Mouse (Mus musculus) small intestine, adult 2 months (tissue): ENCODE results near the gene Cfap44. TPM values are rescaled to one million over a fixed set of nuclear protein-coding genes. Genes with fewer than 3 reads are reported as not detected.

Experiments used
- H3K27ac ChIP-seq: fragments of 200-500 bp; 2 replicates; pipeline ENCODE4 v1.5.1; 2012; ENCODE audit warnings: low read depth, low read length, control low read depth, inconsistent platforms; ENCODE audit not compliant: insufficient read depth
- H3K27me3 ChIP-seq: fragments of 200-500 bp; 2 replicates; pipeline ENCODE4 v1.6.1; 2012; ENCODE audit warnings: mild to moderate bottlenecking, moderate library complexity, low read length, inconsistent platforms; ENCODE audit not compliant: control insufficient read depth, insufficient read depth
- H3K36me3 ChIP-seq: fragments of 200-500 bp; 2 replicates; pipeline ENCODE4 v1.6.1; 2012; ENCODE audit warnings: mild to moderate bottlenecking, low read length, control low read depth, inconsistent platforms; ENCODE audit not compliant: control insufficient read depth, insufficient read depth
- H3K4me1 ChIP-seq: fragments of 200-500 bp; 2 replicates; pipeline ENCODE4 v1.6.1; 2012; ENCODE audit warnings: low read length, inconsistent platforms, mixed read lengths; ENCODE audit not compliant: control insufficient read depth, insufficient read depth, insufficient read length
- H3K4me3 ChIP-seq: fragments of 200-500 bp; 2 replicates; pipeline ENCODE4 v1.5.1; 2012; ENCODE audit warnings: low read depth, mild to moderate bottlenecking, control low read depth, inconsistent platforms, low read length, moderate library complexity
- CTCF ChIP-seq: fragments of 200-500 bp; IDR thresholded peaks from 2 replicates; pipeline ENCODE4 v1.5.1; 2012; ENCODE audit warnings: low read depth, mild to moderate bottlenecking, control low read depth, inconsistent platforms, low read length, moderate library complexity, mixed read lengths; ENCODE audit not compliant: insufficient replicate concordance, insufficient read length; ENCODE audit errors: extremely low read depth
- POLR2A ChIP-seq: fragments of 200-500 bp; IDR thresholded peaks from 2 replicates; pipeline ENCODE4 v1.6.1; 2012; ENCODE audit warnings: low read depth, mild to moderate bottlenecking, control low read depth, inconsistent platforms, low read length, moderate library complexity
- WGBS: fragments of 180-500 bp; shearing (Covaris S2); methylation state at CpG from one replicate; pipeline ENCODE4 v1.1.7; 2018; 5-methylcytosine and 5-hydroxymethylcytosine counted together
- polyA plus RNA-seq: library from polyadenylated mRNA; depleted of rRNA; stranded (reverse); fragments of >200 nt; gene quantifications from 2 replicates; pipeline ENCODE4 v1.2.3, GENCODE M21; 2012

The Cfap44 gene
- polyA plus RNA-seq, 1 experiment, result not detected

DNA sequence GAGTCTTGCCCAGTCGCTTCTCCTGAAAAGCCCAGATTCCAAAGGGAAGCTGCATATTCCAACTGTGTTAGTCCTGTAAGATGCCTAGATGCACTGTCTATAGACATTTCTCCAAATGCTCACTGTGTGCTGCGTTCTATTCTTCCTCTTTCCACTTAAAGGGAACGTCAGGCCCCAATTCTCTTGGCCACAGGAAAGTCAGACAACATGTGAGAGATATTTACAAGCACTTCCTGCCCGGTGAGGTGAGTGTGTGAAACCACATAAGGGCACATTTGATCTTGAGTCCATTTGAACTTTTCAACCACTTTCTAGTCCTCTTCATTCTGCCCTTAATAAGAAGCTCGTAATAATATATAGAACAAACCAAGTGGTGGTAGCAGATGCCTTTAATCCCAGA is 113.4 kb downstream of the Cfap44 start:
- Histone ChIP-seq H3K27me3 (no peaks in the 10 kb centered on the region), H3K27ac (no peak overlapping the region), H3K4me3 (no peak overlapping the region), H3K36me3 (no peaks in the 10 kb centered on the region), H3K4me1 (no peaks in the 10 kb centered on the region)
- 67% methylated on average over 5 of the region's 5 CpGs for WGBS
- TF ChIP-seq POLR2A, result no peak
- TF ChIP-seq CTCF, result no peak

DNA sequence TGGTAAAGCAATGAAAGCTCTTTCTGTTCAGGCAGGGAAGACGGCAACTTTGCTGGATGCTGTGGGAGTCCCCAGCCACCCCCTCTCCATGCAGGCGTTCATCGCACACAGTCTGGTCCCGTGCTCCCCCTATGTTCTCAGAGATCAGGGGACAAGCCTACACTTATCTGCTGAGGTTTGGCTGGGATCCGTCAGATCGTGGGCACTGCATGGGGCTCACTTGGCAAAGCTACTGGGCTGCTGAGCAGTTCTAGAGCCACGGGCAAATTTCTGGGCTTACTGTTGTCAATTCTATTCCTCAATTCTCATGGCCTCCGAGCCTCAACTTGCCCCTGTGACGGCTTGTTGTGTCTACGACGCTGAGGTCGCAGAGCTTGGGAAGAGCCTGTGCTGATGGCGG is 114.2 kb downstream of the Cfap44 start:
- TF ChIP-seq CTCF, result no peak
- TF ChIP-seq POLR2A, result no peak
- 94% methylated on average over 13 of the region's 13 CpGs for whole genome bisulfite sequencing
- no peak overlapping the region for H3K4me3 ChIP-seq
- H3K27ac ChIP-seq, result no peak overlapping the region
- H3K27me3 ChIP-seq, result no peaks in the 10 kb centered on the region
- no peaks in the 10 kb centered on the region for H3K36me3 ChIP-seq
- H3K4me1 ChIP-seq, result no peaks in the 10 kb centered on the region

- H3K4me1 ChIP-seq, result no peaks in the 10 kb centered on the region
- H3K36me3 ChIP-seq, result no peaks in the 10 kb centered on the region
- H3K27ac ChIP-seq, result no peak overlapping the region
- no peaks in the 10 kb centered on the region for H3K27me3 ChIP-seq
- no peak for TF ChIP-seq CTCF
- no peak for TF ChIP-seq POLR2A
- WGBS, result 65% methylated on average over 7 of the region's 7 CpGs
- H3K4me3 ChIP-seq, result no peak overlapping the region
These were observed 115.1 kb downstream of the Cfap44 start for GRCm38 (mm10) chr16:44509458-44510344.

DNA sequence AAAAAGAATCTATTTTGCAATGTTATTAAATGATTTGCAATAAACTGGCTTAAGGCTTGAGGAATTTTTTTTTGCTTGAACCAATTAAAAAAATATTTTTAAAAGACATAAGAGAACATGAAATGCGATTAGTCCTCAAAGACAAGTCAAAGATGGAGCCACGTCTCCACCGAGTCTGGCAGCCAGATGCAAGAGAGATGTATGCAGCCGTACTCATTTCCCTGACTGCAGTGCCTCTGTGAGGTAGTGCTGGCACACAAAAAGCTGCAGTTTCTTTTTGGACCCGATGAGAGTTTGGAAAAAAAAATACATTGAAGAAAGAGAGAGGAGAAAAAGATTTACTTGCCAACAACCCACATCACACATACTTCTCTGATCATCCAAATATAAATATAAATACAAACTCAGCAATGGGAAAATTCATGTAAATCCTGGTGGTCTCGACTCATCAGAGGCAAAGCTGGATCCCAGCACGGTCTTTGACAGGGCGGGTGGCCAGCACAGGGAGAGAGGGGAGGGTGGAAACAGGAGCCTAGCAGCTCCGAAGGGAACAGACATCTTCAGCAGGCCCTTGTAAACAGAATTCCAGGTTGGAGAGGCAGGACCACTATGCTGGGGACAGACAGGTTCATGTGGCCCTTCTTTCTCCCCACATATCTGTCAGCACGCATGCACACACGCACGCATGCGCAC is 116.1 kb downstream of the Cfap44 start:
- WGBS, result 85% methylated on average over 13 of the region's 13 CpGs
- H3K4me1 ChIP-seq, result no peaks in the 10 kb centered on the region
- no peaks in the 10 kb centered on the region for H3K27me3 ChIP-seq
- no peak overlapping the region for H3K27ac ChIP-seq
- no peaks in the 10 kb centered on the region for H3K36me3 ChIP-seq
- H3K4me3 ChIP-seq, result no peak overlapping the region
- TF ChIP-seq POLR2A (no peak), CTCF (no peak)

DNA sequence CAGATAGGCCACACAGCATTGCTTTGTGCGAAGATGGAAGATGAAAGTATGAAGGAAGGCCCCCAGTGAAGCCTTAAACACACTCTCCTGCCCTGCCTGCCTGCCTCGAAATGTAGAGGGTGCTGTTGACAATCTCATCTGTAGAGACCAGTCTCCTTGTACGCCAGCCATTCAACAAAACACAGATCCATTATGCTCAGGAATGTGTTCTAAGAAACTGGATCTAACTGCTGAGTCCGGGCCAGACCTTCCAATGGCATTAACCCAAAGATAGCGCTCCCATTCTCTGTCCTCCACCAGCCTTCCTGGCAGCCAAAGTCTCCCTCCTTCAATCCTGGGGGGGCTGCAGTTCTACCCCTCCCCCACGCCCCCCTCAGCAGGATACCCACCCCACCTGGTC is 121.9 kb downstream of the Cfap44 start:
- peaks cover 4% of the 10 kb centered on the region; the same call in 1 of the 2 replicates for H3K4me1 ChIP-seq
- WGBS, result 84% methylated on average over 6 of the region's 6 CpGs
- no peak for TF ChIP-seq POLR2A
- TF ChIP-seq CTCF, result no peak
- no peaks in the 10 kb centered on the region for H3K36me3 ChIP-seq
- H3K27ac ChIP-seq, result no peak overlapping the region
- H3K4me3 ChIP-seq, result no peak overlapping the region
- no peaks in the 10 kb centered on the region for H3K27me3 ChIP-seq

DNA sequence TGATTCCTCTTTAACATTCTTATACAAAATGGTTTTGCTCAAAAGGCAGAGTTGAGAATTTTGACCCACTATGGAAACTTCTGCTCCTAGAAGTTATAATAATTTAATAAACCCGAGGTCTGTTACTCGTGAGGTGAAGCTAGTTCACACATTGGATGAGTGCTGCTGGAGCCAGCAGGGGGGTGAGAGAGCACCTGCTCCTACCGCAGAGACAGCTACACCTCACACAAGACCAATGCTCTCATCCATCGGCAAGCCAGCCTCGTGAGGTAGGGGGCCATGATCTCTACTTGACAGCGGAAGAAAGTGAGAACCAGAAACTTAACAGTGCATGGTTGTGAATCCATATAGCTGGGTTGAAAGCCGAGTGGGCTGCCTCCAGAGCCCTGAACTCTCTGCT is 129.0 kb downstream of the Cfap44 start:
- Histone ChIP-seq H3K4me3 (no peak overlapping the region), H3K4me1 (no peaks in the 10 kb centered on the region), H3K36me3 (no peaks in the 10 kb centered on the region), H3K27me3 (no peaks in the 10 kb centered on the region), H3K27ac (no peak overlapping the region)
- WGBS, result 90% methylated on average over 7 of the region's 7 CpGs
- TF ChIP-seq POLR2A (no peak), CTCF (no peak)

DNA sequence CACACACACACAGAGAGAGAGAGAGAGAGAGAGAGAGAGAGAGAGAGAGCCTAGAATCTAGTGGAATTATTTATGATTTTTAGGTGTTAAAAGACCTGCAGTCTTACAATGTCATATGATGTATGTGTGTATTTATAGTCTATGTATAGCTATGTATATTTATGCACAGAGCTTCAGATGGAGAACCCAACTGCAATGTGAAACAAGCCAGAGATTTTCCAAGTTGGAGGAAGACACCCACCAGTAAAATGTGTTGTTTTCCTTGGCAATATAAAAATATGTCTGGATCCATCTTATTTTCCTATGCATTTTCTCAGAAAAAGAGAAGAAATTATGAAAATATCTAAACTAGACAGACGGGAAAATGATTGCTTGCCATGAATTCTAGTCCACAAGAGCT is 131.4 kb downstream of the Cfap44 start:
- 98% methylated on average over 1 of the region's 1 CpGs for WGBS
- H3K27ac ChIP-seq, result no peak overlapping the region
- TF ChIP-seq CTCF, result no peak
- no peak for TF ChIP-seq POLR2A
- no peak overlapping the region for H3K4me3 ChIP-seq
- no peaks in the 10 kb centered on the region for H3K27me3 ChIP-seq
- H3K36me3 ChIP-seq, result no peaks in the 10 kb centered on the region
- no peaks in the 10 kb centered on the region for H3K4me1 ChIP-seq
